Mouse (Mus musculus): ENCODE measurements around the gene Fbxo34. TPM values are rescaled to one million over a fixed set of nuclear protein-coding genes. Genes with fewer than 3 reads are reported as not detected.
"Not testable (repeated sequence)": the region's sequence is repeated elsewhere in the genome, so short reads cannot be mapped to it uniquely, and the experiment has no call there.

The Fbxo34 gene
- total and polyA plus RNA-seq, 3 experiments: 17.9 to 27.5 (median 20.6) TPM

DNA sequence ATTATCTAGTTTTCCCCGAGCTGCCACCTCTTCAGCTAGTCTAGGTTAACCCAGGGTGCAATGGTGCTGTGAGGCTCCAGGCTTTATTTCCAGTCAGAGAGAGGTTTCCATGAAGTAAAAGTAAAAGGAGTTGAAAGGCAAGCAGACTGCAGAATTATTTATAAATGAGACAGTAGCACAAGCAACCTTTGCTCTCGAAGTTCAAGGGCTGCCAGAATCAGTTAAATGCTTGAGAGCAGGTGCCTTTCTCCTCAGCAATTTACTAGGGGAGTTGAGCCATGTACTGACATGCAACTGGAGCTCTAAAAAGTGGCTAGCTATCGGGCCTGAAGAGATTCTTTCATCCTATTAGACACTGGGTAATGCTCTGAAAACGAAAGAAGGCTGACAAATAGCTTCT is 112.9 kb downstream of the Fbxo34 start:
- no peaks in the 10 kb centered on the region for H3K27me3 ChIP-seq (ENCODE audit: insufficient read depth, low read length)
- peaks cover 41% of the 10 kb centered on the region for H3K36me3 ChIP-seq (replicated peaks)
- ATAC-seq (ENCODE audit: extremely low read depth, insufficient number of reproducible peaks, low FRiP score, poor library complexity, severe bottlenecking): no peak
- no peak for DNase-seq (ENCODE audit: low spot score)
- H3K9me3 ChIP-seq (replicated peaks): no peaks in the 10 kb centered on the region
- peaks cover 3% of the 10 kb centered on the region for H3K4me1 ChIP-seq (ENCODE audit: insufficient read depth, low read depth, low read length)
- H3K4me3 ChIP-seq (ENCODE audit: low read depth, low read length): no peak overlapping the region
- no peak for TF ChIP-seq GATA1 (IDR thresholded peaks at IDR 0.05; ENCODE audit: borderline replicate concordance, low read length)

GRCm38 (mm10) chr14:47567962-47568652 is 117.9 kb downstream of the Fbxo34 start:
- Histone ChIP-seq H3K9me3 (replicated peaks) (no peaks in the 10 kb centered on the region), H3K27me3 (ENCODE audit: insufficient read depth, low read length) (no peaks in the 10 kb centered on the region), H3K4me1 (ENCODE audit: insufficient read depth, low read depth, low read length) (peaks cover 15% of the 10 kb centered on the region), H3K36me3 (replicated peaks) (peaks cover 22% of the 10 kb centered on the region), H3K4me3 (ENCODE audit: low read depth, low read length) (peak overlapping the region; percentile 92)
- DNase-seq (ENCODE audit: low spot score): peak; percentile 88
- TF ChIP-seq TAL1 (conservative IDR thresholded peaks at IDR 0.05; ENCODE audit: low read depth, low read length): no peak
- ATAC-seq (ENCODE audit: extremely low read depth, insufficient number of reproducible peaks, low FRiP score, poor library complexity, severe bottlenecking): peak; percentile 99

- peaks cover 24% of the 10 kb centered on the region for H3K4me1 ChIP-seq (ENCODE audit: insufficient read depth, low read depth, low read length)
- not testable (repeated sequence) for ATAC-seq (ENCODE audit: extremely low read depth, insufficient number of reproducible peaks, low FRiP score, poor library complexity, severe bottlenecking); DNase-seq (ENCODE audit: low spot score); H3K9me3 ChIP-seq (replicated peaks); H3K36me3 ChIP-seq (replicated peaks); H3K4me3 ChIP-seq (ENCODE audit: low read depth, low read length); H3K27me3 ChIP-seq (ENCODE audit: insufficient read depth, low read length)
These were observed 120.3 kb downstream of the Fbxo34 start, which contains the start of gene Atg14 for GRCm38 (mm10) chr14:47570549-47570948. Atg14 (minus strand) TSS chr14:47570649.

- H3K9me3 ChIP-seq (replicated peaks): no peaks in the 10 kb centered on the region
- peaks cover 27% of the 10 kb centered on the region for H3K4me1 ChIP-seq (ENCODE audit: insufficient read depth, low read depth, low read length)
- no peak for DNase-seq (ENCODE audit: low spot score)
- no peak for TF ChIP-seq GATA2 (IDR thresholded peaks at IDR 0.05; ENCODE audit: borderline replicate concordance, low read depth, low read length)
- TF ChIP-seq CTCF (IDR thresholded peaks at IDR 0.05; ENCODE audit: low read depth, low read length): no peak
- ATAC-seq (ENCODE audit: extremely low read depth, insufficient number of reproducible peaks, low FRiP score, poor library complexity, severe bottlenecking): no peak
- no peak overlapping the region for H3K4me3 ChIP-seq (ENCODE audit: low read depth, low read length)
- H3K27me3 ChIP-seq (ENCODE audit: insufficient read depth, low read length): peaks cover 9% of the 10 kb centered on the region
- H3K36me3 ChIP-seq (replicated peaks): no peaks in the 10 kb centered on the region
These were observed 122.5 kb downstream of the Fbxo34 start for GRCm38 (mm10) chr14:47572707-47573106.

- ATAC-seq (ENCODE audit: extremely low read depth, insufficient number of reproducible peaks, low FRiP score, poor library complexity, severe bottlenecking): no peak
- H3K36me3 ChIP-seq (replicated peaks): no peaks in the 10 kb centered on the region
- H3K4me1 ChIP-seq (ENCODE audit: insufficient read depth, low read depth, low read length): peaks cover 17% of the 10 kb centered on the region
- H3K4me3 ChIP-seq (ENCODE audit: low read depth, low read length): no peak overlapping the region
- no peak for TF ChIP-seq POLR2AphosphoS5 (IDR thresholded peaks at IDR 0.05; ENCODE audit: insufficient replicate concordance, low read depth, low read length)
- TF ChIP-seq CTCF (IDR thresholded peaks at IDR 0.05; ENCODE audit: low read depth, low read length): peak; percentile 13; the same call in 1 of the 2 replicates
- H3K9me3 ChIP-seq (replicated peaks): no peaks in the 10 kb centered on the region
- peaks cover 14% of the 10 kb centered on the region for H3K27me3 ChIP-seq (ENCODE audit: insufficient read depth, low read length)
- no peak for DNase-seq (ENCODE audit: low spot score)
These were observed 124.5 kb downstream of the Fbxo34 start for GRCm38 (mm10) chr14:47574721-47575120.

- peaks cover 10% of the 10 kb centered on the region for H3K9me3 ChIP-seq (replicated peaks)
- H3K27me3 ChIP-seq (ENCODE audit: insufficient read depth, low read length): peaks cover 14% of the 10 kb centered on the region
- H3K4me1 ChIP-seq (ENCODE audit: insufficient read depth, low read depth, low read length): peaks cover 17% of the 10 kb centered on the region
- no peaks in the 10 kb centered on the region for H3K36me3 ChIP-seq (replicated peaks)
- ATAC-seq (ENCODE audit: extremely low read depth, insufficient number of reproducible peaks, low FRiP score, poor library complexity, severe bottlenecking): no peak
- no peak for DNase-seq (ENCODE audit: low spot score)
- TF ChIP-seq GATA2 (IDR thresholded peaks at IDR 0.05; ENCODE audit: borderline replicate concordance, low read depth, low read length) (no peak), CTCF (IDR thresholded peaks at IDR 0.05; ENCODE audit: low read depth, low read length) (no peak), TAL1 (conservative IDR thresholded peaks at IDR 0.05; ENCODE audit: low read depth, low read length) (no peak), GATA1 (IDR thresholded peaks at IDR 0.05; ENCODE audit: borderline replicate concordance, low read length) (no peak), POLR2AphosphoS5 (IDR thresholded peaks at IDR 0.05; ENCODE audit: insufficient replicate concordance, low read depth, low read length) (no peak)
- H3K4me3 ChIP-seq (ENCODE audit: low read depth, low read length): no peak overlapping the region
These were observed 126.5 kb downstream of the Fbxo34 start for GRCm38 (mm10) chr14:47576687-47577086.

GRCm38 (mm10) chr14:47578086-47578485 is 127.9 kb downstream of the Fbxo34 start:
- Histone ChIP-seq H3K4me1 (ENCODE audit: insufficient read depth, low read depth, low read length) (peaks cover 16% of the 10 kb centered on the region), H3K9me3 (replicated peaks) (peaks cover 10% of the 10 kb centered on the region), H3K27me3 (ENCODE audit: insufficient read depth, low read length) (peaks cover 14% of the 10 kb centered on the region), H3K36me3 (replicated peaks) (no peaks in the 10 kb centered on the region), H3K4me3 (ENCODE audit: low read depth, low read length) (no peak overlapping the region)
- DNase-seq (ENCODE audit: low spot score) (no peak), ATAC-seq (ENCODE audit: extremely low read depth, insufficient number of reproducible peaks, low FRiP score, poor library complexity, severe bottlenecking) (no peak)
- no peak for TF ChIP-seq CTCF (IDR thresholded peaks at IDR 0.05; ENCODE audit: low read depth, low read length)
- no peak for TF ChIP-seq POLR2AphosphoS5 (IDR thresholded peaks at IDR 0.05; ENCODE audit: insufficient replicate concordance, low read depth, low read length)
- no peak for TF ChIP-seq GATA2 (IDR thresholded peaks at IDR 0.05; ENCODE audit: borderline replicate concordance, low read depth, low read length)
- TF ChIP-seq TAL1 (conservative IDR thresholded peaks at IDR 0.05; ENCODE audit: low read depth, low read length): no peak
- TF ChIP-seq GATA1 (IDR thresholded peaks at IDR 0.05; ENCODE audit: borderline replicate concordance, low read length): no peak
